Mouse (Mus musculus) heart, adult 11 months (tissue): Measurements from ENCODE around the gene Tsc22d3.

Experiments used
- DNase-seq: peaks from one replicate; pipeline ENCODE4 v3.0.0; 2022

The Tsc22d3 gene

DNA sequence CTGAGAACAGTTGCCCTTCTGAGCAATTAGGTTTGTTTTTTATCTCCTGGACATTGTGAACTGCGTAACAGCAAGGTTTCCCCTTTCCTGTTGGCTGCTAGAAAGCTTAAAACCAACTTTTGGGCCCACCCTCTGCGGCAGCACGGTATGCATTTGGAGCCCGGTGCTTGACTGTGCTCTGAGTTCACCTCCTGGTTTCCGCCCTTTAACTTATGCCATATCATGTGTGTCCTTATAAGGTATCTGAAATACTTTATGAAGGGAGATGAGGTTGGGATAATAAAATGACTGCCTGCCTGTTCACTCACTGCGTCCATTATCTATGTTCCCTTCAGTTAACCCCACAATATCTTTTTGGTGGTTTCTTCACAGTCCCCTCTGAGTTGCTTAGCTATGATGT, 106.3 kb downstream of the Tsc22d3 start:
- no peak for DNase-seq

DNA sequence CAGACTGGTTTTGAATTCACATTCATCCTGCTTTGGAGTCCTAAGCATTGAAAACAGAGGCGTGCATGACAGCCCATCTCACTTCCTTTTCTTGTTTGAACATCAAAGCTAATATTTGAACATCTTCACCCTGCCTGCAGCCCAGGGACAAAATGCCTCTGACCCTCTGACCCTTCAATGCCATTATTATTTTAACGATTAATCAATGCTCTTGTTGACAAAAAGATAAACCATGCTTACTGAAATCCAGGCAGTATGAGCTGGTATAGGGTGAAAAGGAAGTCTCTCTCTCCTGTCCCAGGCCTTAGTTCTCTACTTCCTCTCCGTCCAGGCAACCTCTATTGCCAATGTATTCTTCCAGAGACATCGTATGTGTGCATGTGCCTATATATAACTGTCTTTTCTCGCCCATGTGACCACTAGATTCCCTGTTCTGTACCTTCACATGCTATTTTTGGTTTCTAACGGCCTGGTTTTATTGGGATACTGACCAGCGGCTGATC, 106.9 kb downstream of the Tsc22d3 start:
- no peak for DNase-seq

DNA sequence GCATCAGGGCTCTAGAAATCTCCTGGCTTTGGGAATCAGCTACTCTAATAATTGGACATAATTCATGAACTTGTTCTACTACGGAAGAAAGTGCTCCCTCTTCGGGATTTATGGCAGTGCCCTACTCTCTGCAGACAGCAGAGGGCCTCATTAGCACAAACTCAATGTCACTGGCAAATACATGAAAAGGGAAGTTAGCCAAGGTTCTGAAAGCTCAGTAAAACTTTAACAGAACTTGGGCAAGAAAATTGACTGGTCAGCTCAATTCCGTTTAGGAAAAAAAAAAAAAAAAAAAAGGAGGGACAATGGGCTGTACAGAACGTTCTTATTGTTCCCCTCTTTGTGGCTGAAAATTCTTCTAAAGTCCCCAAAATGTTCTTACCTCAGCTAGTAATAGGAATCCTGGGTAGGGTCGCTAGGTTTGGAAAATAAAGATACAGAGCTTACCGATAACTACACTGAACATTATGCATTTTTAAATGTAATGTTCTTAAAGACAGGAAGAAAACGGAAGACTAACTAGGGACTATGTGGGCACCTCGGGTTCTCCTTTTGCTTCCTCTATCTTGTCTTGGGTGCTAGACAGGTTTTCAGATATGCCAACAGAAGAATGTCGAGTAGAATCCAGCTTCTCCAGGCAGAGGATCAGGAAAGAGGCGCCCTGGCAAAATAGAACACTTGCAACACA, 108.4 kb downstream of the Tsc22d3 start:
- DNase-seq, result peak; percentile 93

DNA sequence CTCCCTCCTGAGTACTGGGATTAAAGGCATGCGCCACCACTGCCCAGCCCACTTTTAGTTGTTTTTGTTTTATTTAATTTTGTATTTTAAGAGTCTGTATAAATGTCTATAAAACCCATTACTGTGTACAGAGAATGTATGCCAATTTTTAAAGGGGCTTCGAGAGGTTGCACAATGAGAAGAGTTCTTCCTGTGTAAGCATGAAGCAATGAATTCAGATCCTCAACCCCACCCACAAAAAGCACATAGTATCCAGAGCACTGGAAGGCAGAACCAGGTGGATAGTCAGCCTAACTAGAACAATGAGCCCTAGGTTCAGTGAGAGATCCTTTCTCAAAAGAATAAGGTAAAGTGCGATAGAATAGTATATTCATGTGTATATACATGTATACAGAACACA, 110.3 kb downstream of the Tsc22d3 start:
- DNase-seq, result no peak
